Mouse (Mus musculus): ENCODE measurements around the gene Mas1. TPM values are rescaled to one million over a fixed set of nuclear protein-coding genes. Genes with fewer than 3 reads are reported as not detected.
"Not testable (repeated sequence)": the region's sequence is repeated elsewhere in the genome, so short reads cannot be mapped to it uniquely, and the experiment has no call there.

Mas1 gene
- total RNA-seq (2021): under 1 TPM in 1 of 2 experiments, not detected in 1; 0.19 TPM
- long read RNA-seq, experiment 1, partial matches to known transcripts: 0 of 1 reads
- long read RNA-seq, experiment 1, other reads (novel, unspliced or antisense): 1 of 1 reads
- long read RNA-seq, experiment 2: 0 reads

DNA sequence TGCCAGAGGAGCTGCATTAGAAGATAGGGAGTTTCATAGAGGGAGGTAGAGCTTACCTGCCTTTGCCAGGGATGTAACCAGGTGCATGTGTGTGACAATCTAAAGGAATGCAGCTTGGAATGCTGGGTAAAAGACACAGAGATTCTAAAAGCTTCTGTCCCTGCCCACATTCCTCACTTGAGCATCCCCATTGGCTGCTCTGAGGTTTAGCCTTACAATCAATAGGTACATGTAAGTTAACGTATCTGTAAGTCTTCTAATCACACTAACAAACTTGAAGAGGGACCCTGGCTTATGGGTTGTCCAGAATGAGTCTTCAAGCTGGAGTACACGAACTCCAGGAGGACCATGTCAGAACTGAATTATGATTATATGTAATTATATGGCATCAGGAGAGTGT, at the start of gene Mas1:
TSS of gene Mas1 (minus strand) at position 101 of the 400 bp plus-strand sequence.
- DNase-seq (ENCODE audit: low spot score): no peak

DNA sequence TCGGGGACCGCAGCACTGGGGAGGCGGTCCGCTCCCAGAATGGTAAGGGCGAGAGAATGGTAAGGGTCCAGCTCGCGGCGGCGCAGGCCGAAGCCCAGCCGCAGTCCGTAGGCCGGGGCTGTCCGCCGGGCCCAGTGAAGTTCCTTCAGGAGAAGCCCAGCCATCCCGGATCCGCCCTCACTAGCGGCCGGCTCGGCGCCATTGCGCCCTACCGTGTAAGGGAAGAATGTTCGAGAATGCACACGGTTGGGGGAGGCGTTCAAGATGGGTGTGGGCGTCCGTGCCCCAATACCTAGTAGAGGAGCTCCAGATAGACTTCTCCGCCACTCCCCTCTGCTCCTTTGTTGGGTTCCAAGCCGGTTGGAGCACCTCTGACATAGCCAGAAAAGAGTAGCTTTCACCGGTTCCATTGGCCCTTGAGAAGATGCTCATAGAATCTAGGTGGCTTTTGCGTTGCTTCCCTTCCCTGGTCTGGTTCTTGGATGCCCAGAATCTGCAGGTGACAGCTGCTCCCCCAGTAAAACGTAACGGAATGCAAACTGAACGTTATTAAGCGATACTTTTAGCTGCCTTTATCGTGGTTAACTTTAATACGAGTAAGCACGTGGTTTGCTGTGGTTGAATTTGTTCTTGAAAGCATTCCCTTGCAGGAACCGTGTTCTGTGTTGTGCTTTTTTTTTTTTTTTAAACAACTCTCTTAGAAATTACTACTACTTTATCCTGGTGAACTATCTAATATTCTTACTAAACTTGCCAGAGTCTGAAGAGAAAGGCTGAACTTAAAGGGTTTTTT, 48.8 kb upstream of the Mas1 start:
- no peak for DNase-seq (ENCODE audit: low spot score)

DNA sequence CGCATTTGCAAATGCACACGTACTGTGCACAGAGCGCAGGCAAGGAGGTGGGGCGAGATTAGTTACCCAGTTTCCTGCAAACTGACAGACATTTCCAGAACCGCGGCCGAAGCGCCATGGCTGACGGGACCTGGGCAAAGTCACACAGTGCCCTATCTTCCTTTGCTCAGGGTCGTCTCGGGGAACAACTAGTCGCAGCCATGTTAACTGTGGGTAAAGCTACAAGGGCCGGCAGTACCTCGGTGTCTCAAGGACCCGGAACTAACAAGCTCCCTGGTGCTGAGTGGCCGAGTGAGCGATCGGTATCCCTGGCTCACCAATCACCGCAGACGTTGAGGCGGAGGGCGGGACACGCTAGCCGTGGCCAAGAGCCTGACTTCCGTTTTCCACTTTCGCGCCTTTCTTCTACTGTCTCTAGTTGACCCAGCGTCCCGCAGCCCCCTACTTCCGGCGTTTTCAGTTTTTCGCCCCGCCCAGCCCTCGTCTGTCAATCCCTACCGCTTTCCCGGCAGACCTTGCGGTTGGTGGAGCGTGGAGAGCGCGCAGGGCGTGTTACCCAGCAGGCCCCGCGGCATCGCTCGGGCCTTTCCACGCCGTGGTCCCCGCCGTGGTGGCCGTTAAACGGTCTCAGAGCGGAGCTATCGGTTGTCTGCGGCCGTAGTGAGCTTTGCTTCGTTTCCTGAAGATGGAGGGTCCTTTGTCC, 48.1 kb upstream of the Mas1 start, which contains the start of gene Mrpl18:
TSS of gene Mrpl18 (minus strand) at position 465 of the 703 bp plus-strand sequence.
- peak; percentile 99 for DNase-seq (ENCODE audit: low spot score)

DNA sequence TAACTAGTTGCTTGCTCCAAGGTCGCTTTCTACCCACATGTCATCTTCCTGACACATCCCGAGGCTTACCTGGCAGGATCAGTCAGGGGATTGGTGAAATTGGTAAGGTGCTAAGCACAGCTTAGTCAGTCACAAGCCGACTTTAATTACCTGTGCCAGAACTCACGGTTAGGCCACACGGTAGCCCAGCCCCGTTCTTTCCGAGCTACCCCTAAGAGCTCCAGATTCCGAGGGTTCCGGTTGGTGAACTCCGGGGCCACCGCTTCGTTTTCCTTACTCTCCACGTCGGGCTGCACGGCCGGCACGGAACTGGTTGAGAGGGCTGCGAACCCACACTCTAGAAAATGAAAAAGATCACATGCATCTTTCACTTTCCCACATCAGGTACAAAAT, 47.5 kb upstream of the Mas1 start, which contains the start of gene Tcp1:
TSS of gene Tcp1 (plus strand) at position 214 of the 393 bp plus-strand sequence.
- DNase-seq (ENCODE audit: low spot score): peak; percentile 7

DNA sequence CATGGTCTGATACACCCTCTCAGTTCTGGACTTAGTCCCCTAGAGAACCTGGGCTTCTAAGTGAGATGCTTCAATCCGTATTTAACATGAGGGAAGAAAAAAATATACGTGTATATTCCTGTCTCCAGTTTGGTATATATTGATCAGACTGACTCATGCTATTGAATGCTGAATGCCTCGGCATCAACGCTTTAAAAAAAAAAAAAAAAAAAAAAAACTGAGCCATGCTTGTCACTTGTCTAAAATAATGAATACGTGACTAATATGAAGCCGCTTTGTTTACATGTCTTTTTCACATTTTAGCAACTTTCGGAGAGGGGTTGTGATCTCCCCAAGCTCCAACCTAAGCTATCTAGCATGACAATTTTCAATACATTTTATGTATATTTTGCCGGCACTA, 42.4 kb upstream of the Mas1 start:
- DNase-seq (ENCODE audit: low spot score): no peak

DNA sequence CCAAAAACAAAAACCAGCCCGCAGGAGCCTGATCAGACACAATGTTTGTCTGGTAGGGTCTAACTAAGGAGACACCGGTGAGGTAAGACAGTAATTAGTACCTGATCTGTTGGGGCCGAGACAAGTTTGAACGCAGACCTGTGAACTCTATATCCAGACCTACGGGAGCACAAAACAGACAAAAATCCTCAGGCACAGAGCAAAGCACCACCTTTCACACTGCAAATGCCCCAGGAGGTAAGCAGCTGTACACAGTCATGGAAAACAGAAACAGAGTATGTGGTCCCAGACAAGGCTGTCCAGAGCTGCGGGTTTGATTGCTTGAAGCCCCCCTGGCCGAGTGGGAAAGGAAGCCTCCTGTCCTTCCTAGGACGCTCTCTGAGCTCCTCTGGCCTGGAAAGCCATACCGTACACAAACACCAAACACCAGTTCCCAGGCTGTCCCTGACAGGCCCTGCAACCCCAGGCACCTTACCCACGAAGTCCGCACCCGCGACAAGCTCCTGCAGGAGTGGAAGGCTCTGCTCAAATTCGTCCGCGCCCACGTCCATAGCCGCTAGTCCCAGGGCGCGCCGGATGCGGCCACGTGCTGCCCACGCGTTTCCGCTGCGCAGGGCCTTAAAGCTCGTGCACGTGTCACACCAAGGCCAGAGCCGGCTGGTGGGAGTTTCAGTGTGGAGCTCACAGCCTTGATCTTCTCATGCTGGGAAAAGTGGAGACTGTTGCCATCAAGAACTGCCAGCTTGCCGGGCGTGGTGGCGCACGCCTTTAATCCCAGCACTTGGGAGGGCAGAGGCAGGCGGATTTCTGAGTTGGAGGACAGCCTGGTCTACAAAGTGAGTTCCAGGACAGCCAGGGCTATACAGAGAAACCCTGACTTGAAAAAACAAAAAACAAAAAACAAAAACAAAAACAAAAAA, 41.7 kb upstream of the Mas1 start, which contains the start of gene Pnldc1:
TSS of gene Pnldc1 (minus strand) at position 870 of the 920 bp plus-strand sequence.
- DNase-seq (ENCODE audit: low spot score): no peak

DNA sequence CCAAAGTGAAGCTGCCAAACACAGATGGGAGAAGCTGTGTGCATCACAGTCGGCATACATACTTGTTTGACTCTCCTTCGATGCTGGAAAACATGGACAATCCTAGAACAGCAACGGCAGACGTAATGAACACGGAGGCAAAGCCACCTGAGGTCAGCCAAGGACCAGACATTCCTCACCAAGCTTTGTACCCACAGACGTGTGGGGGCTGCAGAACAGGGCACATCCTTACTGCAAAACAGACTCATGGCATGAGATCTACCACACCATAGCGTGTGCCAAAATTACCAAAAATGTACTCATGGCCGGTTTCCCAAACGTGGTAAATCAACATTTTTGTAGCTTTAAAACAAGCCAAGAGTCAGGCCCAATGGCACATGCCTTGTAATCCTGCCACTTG, 38.5 kb upstream of the Mas1 start:
- no peak for DNase-seq (ENCODE audit: low spot score)

DNA sequence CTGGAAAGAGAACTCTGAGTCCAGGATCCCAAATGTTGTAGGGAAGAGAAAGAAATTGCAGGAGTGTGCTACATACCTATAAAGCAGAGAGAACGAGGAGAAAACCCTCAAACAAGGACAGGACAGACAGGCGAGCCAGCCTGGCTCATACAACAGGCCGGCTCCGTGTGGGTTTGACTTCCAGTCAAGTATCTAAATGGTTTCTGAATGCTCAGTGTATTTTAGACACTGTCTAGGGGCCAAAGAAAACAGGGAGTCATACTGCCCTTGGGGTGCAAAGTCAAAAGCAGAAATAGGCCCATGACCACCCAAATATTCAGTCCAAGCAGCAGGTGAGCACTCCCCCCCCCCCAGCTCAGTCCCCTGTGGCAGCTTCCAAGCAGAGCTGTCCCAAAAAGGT, 37.9 kb upstream of the Mas1 start:
- no peak for DNase-seq (ENCODE audit: low spot score)

DNA sequence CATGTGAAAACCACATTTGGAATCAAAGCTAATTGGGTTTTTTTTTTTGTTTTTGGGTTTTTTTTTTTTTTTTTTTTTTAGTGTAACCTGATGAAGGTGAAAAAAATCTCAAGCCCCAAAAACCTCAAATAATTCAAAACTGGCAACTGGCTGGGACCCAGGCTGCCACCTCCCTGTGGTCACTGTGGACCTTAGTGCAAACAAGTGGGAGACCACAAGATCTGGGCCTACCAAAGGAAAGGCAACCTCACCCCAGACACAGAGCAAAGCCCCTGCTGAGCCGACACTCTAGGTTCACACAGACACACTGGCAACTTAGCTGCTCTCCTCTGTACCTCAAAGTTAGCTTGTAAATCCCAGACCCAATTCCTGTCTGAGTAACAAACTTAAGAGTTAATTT, 36.4 kb upstream of the Mas1 start:
- no peak for DNase-seq (ENCODE audit: low spot score)

DNA sequence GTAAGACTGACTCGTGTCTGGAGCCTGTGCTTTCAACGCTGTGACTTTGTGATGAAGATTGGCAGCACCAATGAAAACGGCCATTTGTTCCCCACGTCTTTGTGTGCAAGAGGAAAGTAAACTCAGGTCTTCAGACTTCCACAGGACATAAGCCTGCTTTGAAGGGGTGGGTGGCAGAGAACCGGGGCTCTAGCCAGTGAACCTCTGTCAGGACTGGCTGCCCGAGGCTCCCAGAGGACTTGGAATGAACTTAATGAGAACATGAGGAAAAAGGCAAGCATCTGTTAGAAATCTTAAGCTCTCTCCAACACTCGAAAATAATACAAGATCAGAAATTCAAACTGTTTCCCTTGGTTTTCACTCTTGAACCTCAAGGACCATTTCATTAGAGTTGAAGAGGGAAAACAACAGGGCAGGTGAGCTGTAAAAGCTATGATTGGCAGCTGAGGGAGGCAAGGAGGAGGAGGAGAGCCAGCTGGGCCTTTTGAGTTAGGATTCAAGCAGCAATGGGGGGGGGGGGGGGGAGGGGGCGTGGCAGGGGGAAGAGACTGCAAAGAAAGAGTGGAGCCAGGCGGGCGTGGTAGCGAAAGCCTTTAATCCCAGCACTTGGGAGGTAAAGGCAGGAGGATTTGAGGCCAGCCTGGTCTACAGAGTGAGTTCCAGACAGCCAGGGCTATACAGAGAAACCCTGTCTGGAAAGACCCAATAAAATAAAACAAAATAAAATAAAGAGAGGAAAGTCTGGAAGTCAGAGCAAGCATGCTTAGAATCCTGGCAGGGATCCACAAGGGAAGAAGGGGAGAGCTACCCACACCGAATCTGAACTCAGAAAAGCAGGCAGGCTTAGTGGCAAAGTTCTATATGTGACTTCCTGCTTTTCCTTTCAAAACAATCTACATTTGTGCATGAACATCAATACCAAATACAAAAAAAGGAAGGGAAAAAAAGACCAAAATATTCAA, 35.7 kb upstream of the Mas1 start:
- no peak for DNase-seq (ENCODE audit: low spot score)

DNA sequence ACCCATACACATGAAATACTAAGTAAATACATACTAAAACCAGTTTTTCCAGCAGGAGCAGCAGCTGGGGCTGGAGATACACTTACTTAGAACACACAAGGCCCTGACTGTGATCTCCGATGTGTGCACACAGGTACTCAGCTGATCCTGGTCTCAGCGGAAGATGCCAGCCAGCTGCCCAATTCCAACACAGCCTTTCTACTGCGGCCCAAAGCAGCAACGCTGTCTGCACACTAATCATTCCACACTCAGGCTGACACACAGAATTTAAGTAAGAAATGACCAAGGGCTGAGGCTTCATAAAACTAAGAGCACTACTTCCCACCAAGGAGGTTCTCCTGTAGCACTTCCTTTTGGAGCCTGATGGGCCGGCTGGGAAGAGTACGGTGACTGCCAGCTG, 34.3 kb upstream of the Mas1 start:
- no peak for DNase-seq (ENCODE audit: low spot score)

DNA sequence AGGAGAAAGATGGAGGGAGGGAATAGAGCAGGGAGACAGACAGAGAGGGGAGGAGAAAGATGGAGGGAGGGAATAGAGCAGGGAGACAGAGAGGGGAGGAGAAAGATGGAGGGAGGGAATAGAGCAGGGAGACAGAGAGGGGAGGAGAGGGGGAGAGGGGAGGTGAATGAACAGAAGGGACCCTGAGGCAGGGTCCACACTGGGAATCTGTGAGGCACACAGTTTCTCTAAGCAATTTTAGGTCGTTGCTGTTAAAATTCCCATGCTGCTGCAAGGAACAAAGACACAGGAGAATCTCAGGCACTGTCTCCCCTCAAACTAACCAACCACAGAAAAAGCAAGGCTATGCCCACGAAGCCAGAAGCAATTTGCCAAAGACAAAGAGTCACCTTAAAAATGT, 30.7 kb upstream of the Mas1 start:
- DNase-seq (ENCODE audit: low spot score): not testable (repeated sequence)

DNA sequence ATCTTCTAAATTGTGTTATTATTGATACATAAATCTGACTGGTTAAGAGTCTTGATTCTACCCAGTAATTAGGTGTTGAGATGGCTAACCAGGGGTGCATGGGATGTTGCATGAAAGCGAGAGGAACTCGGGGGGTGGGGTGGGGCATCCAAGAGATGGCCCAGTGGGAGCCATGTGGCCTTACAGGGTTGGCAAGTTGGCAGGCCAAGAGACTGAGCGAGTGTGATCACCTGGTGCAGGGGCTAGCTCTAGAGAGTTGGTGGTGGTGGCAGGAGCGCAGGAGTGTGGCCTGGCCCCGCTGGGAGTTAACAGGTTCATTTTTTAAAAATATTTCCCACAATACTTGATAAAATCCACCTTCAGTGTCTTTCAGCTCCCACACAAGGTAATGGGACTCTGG, 29.7 kb upstream of the Mas1 start:
- DNase-seq (ENCODE audit: low spot score): no peak

DNA sequence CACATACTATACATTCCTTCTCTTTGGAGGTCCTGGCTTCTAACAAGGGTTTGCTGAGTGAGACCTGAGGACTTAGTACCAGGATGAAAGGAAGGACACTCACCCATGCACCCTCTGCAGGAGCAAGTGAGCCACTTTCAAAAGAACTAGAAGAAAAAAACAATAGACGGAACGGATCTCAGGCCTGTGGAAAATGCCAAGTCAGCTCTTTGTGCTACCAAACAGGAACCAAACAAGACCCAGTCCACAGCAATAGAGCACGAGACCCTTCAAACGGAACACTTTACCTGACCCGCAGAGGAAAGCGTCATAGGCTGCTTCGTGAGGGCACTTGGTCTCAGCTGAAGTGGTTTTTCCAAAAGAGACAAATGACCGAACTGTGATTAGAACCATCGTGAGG, 24.1 kb upstream of the Mas1 start:
- no peak for DNase-seq (ENCODE audit: low spot score)

DNA sequence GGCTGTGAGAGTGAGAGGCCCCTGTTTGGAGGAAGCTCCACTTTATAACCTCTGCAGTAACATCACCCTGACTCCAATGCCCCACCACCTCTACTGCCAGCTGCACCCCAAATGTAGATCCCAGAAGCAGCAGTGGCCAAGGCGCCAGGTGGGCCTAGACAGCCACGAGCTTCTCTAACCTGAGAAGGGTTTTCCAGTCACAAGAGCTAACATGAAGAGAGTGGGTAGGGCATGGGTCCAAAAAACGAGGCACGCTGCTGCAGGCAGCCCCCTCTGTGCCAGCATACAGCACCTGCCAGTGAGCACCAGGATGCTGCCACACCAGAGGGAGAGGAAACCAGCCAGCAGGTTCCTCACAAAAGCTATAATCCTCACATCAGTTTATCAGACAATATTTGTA, 23.1 kb upstream of the Mas1 start:
- DNase-seq (ENCODE audit: low spot score): no peak

DNA sequence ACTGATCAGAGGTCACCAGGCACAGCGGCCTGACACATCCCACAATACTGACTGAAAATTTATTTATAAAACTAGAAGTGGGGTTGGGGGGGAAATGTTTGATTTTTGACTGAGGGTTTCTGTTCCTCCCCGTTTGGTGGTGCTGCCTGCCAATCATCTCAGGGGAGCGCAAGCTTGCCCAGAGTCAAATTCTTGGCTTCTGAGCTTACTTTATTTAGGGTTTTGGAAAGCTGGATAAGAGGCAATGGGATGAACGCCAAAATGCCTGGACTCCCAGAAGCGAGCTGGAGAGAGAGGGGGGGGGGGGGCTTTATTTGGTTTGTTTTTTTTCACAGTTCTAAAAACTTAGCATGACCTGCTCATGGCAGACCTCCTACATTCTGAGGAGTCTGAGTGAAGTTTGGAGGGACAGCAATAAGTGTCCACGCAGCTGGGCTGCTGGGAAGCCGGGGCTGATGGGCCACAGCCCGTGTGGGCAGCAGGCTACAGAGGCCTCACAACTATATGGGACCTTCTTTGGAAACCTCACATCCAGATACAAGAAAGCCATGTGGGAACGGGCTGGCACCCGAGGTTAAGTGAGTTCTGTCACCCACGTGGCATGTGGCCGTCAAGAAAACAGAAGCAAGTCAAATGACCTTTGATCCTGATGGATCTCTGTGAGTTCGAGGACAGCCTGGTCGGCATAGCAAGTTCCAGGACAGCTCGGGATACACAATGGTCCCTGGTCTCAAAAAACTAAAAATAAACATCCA, 19.3 kb upstream of the Mas1 start:
- DNase-seq (ENCODE audit: low spot score): no peak

DNA sequence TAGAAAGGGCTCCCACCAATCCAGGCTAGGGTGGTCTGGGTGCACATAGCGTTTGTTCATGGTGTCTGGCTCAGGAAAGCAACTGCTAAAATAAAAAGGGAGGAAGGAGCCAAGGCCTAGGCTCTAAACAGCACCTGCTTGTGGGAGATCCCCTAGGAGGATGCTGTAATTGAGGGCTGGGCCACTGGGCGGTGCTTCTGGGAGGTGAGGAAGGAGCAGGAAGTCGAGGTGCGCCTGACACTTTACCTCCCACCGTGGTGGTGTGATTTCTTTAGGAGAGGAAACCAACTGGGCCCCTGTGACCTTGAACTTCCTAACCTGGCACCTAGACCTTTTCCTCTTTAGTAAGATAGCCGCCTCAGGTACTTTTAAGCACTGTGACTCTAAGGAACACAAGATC, 18.7 kb upstream of the Mas1 start:
- no peak for DNase-seq (ENCODE audit: low spot score)

DNA sequence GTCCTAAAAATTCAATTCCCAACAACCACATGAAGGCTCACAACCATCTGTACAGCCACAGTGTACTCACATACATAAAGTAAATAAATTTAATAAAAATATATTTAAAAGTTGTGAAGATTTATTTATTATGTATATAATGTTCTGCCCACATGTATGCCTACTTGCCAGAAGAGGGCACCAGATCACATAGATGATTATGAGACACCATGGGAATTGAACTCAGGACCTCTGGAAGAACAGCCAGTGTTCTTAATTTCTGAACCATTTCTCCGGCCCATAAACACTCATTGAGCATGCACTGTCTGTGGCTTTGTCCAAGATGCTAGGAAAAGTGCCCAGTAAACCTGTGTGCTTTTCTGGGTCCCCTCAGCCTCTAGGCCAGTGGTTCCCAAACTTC, 13.3 kb upstream of the Mas1 start:
- DNase-seq (ENCODE audit: low spot score): no peak

DNA sequence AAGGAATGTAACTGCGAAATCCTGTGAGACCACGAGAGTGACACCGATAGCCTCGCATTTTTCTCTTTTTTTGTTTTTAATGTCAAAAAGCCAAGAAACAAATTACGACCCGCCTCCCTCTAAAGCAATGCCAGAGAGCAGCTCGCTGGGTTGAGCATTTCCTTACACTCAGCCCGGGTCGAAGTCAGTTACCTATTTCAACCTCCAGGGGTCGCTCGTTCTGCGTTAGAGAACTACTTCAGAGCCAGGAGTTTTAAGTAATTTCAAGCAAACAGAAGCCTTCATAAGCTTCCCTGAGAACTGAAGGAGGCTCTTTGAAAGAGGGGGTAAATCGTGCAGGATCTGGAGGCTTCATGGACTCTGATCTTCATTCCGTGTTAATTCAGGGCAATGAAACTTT, 12.2 kb upstream of the Mas1 start:
- peak; percentile 84 for DNase-seq (ENCODE audit: low spot score)

DNA sequence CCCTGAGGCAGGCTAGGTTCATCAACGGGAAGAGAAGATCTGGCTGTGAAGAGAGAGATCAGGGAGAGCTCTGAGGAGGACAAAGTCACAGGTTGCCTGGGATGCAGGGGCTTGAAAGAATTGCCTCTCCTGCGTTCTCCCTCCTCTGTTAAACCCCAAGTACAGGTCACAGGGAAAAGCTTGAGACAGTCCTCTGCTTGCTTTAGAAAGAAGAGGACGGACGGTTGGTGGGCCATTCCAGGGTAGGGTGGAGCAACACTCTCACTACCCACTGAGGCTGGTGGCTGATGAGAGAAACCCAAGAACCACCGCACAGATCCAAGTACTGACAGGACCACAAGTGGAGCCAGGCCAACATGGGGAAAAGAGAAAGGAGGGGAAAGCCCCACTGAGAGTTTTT, 7.8 kb upstream of the Mas1 start, which contains the start of gene Mrgprh:
TSS of gene Mrgprh (plus strand) at position 301 of the 400 bp plus-strand sequence.
- no peak for DNase-seq (ENCODE audit: low spot score)
